8 mouse cellular contexts compared by ENCODE assay signal in the genomic region with DNA sequence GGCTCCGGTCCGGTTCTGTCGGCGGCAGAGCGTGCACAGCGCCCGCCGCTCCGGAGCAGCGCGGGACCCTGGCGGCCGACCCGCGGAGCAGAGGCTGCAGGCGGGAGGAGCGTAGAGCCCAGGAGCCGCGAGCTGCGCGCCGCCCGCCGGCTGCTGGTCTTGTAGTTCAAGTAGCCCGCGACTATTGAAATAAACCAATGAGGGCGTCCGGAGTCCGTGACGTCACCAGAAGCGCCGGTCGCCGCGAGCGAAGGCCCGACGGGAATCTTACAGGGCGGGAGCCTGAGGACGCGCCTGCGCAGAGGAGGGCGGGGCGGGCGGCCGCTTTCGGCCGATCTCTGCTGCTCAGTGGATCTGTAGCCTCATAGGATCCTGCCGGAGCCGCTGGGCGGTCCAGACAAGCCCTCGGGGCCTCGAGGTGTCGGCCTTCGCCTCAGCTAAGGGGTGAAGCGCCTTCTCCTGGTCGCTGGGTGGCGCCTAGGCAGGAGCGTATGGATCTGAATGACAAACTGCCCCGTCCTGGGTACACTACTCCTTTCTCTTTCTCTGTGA. TPM values are rescaled to one million over a fixed set of nuclear protein-coding genes. Genes with fewer than 3 reads are reported as not detected.
DNase-seq lines count a peak whose midpoint lies in the region; ATAC-seq and TF ChIP-seq lines count a peak whose summit lies in the region.

TSS of gene Ccna2 (minus strand) at position 324 of the 552 bp plus-strand sequence.

- peak; percentile 100 for ATAC-seq in Patski
- peak; percentile 100 for ATAC-seq in hindbrain, embryonic 13.5 days (ENCODE audit: low FRiP score)

- H3K4me2 ChIP-seq in hindbrain, embryonic 13.5 days, result peak within 1 kb of the TSS; percentile 100

- in situ Hi-C loops in Patski (cut with MboI; ENCODE audit: low pct_unique_long_range_greater_than_20kb), result no loop called here

- peaks cover 3% of the 10 kb centered on the region for H3K27me3 ChIP-seq in Patski
- no peaks in the 10 kb centered on the region for H3K27me3 ChIP-seq in hindbrain, embryonic 13.5 days

- peaks cover 26% of the 10 kb centered on the region for H3K36me3 ChIP-seq in hindbrain, embryonic 13.5 days

- TF ChIP-seq CTCF in Patski (IDR thresholded peaks at IDR 0.05), result peak; percentile 96

- CTCF ChIA-PET in Patski (lab: Charles Lee), result interaction anchor here (0.9 to 2.0 kb wide), 14 partner anchors 9 to 883 kb away, joined by 3 to 8 read pairs (median 3); no protein-coding TSS in a partner anchor

- under 1% methylated on average over 60 of the region's 60 CpGs for WGBS in hindbrain, embryonic 13.5 days

- peak within 1 kb of the TSS; percentile 72 for H3K9ac ChIP-seq in hindbrain, embryonic 13.5 days

- peak; percentile 98 for DNase-seq in Patski (ENCODE audit: low read depth, low spot score)
- peak; percentile 98 to 99 for DNase-seq in cerebellum, postnatal 14 days
- DNase-seq in frontal cortex, postnatal 14 days (ENCODE audit: low spot score in 2 of 2), result peak; percentile 97 to 99
- peak; percentile 95 for DNase-seq in layer of hippocampus, postnatal 25 days (ENCODE audit: extremely low spot score in 1 of 2, low spot score in 1 of 2)
- DNase-seq in lung, postnatal 25 days (ENCODE audit: low spot score), result peak; percentile 98
- DNase-seq in retina, embryonic 14.5 days (ENCODE audit: low spot score), result peak; percentile 98
- peak; percentile 98 for DNase-seq in thymus, postnatal 4 days

- no peaks in the 10 kb centered on the region for H3K9me3 ChIP-seq in hindbrain, embryonic 13.5 days

- peak within 1 kb of the TSS; percentile 88 for H3K27ac ChIP-seq in hindbrain, embryonic 13.5 days

- H3K4me1 ChIP-seq in hindbrain, embryonic 13.5 days (replicated peaks), result peaks cover 22% of the 10 kb centered on the region

- POLR2A ChIA-PET in Patski (lab: Charles Lee), result interaction anchor here (1.2 kb wide), 1 partner anchor 14 kb away, joined by 3 read pairs; no protein-coding TSS in a partner anchor

- H3K4me3 ChIP-seq in hindbrain, embryonic 13.5 days, result peak within 1 kb of the TSS; percentile 57

RNA-seq across cellular contexts. Expression of gene Ccna2, which starts in this region (rescaled TPM):
- 114 TPM for polyA plus RNA-seq in Patski (2021)
- polyA plus RNA-seq in hindbrain, embryonic 13.5 days (2015; fragmentation: Nextera tagmentation; extraction: Ambion mirVana), result 44.0 TPM in 2 replicates
- 1 to 10 TPM; 1.3 to 2.0 TPM for total RNA-seq in layer of hippocampus, postnatal 25 days (2021)

Comparison
In these comparisons a context has a peak if more than half of its experiments do, and no peak if none do; other contexts are left out.
1. Peak in every context shown above with its lines: DNase-seq, ATAC-seq, H3K4me3 ChIP-seq and H3K27ac ChIP-seq.